Mouse (Mus musculus) cerebellum, adult 2 months (tissue): ENCODE measurements at regions not wholly inside any gene's neighbourhood (a gene's known extent, or its start where the extent isn't known, plus 50 kb on each side); places are given as distances from the start of the nearest gene placed in this dataset.

Experiments used
- CTCF ChIP-seq: fragments of 200-500 bp; IDR thresholded peaks from 2 replicates; pipeline ENCODE4 v1.5.1; 2011; ENCODE audit warnings: low read depth, mild to moderate bottlenecking, control low read depth, low read length, moderate library complexity, borderline replicate concordance; ENCODE audit not compliant: insufficient read depth
- POLR2A ChIP-seq: fragments of 200-500 bp; IDR thresholded peaks from 2 replicates; pipeline ENCODE4 v1.6.1; 2011; ENCODE audit warnings: low read length, control low read depth, borderline replicate concordance; ENCODE audit not compliant: insufficient read depth

DNA sequence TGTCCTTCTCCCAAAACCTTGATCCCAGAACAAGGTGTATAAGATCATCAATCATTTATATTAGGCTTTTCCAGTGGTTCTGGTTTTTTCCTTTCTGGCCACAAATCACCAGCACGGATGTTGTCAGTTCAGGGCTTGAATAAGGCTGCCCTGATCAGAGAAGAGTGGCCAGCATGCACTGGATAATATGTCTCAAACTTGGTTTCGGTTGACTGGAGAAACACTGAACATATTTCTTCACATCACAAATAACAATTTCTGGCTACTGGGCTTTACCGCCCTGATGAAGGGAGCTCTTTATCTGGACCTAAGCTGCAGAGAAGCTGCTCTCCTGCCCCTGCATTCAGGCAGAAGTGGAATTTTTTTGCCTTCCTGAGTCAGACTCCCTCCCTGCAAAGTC, 205.0 kb downstream of the Lrriq3 start:
- TF ChIP-seq CTCF (no peak), POLR2A (no peak)
